Mouse (Mus musculus) adrenal gland, postnatal 25 days (tissue): ENCODE measurements around the gene Acp7. TPM values are rescaled to one million over a fixed set of nuclear protein-coding genes. Genes with fewer than 3 reads are reported as not detected.

Experiments
- DNase-seq: peaks from one replicate; pipeline ENCODE4 v3.0.0; 2021; ENCODE audit warnings: mixed read lengths
- microRNA-seq, 2 experiments: library from miRNA; unstranded; fragments of <30 nt; microRNA quantifications; one replicate each; pipeline ENCODE4 v1.2.0; 2021
- total RNA-seq: library from RNA; stranded (reverse); gene quantifications from 2 replicates; pipeline ENCODE4 v1.2.3, GENCODE M21; 2021

Acp7 gene
- total RNA-seq, 1 experiment from 2014 or later = not detected

DNA sequence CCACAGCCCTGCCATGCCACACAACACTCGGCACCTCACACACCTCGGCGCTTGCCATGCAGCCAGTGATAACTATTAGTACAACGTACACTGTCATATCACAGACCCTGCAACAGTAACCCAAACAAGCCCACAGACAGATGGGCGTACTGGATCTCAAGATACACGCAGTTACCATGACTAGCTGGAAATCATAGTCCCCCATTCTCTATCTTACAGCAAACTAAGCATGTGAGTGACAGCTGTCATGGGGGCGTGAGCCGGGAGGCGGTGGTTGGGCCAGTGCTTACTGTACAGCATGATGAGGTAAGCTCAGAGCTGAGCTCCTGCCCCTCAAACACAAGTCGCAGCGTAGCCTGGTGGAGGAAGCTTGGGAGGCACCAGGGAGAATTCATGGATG lies 55.5 kb downstream of the Acp7 start:
- no peak for DNase-seq

DNA sequence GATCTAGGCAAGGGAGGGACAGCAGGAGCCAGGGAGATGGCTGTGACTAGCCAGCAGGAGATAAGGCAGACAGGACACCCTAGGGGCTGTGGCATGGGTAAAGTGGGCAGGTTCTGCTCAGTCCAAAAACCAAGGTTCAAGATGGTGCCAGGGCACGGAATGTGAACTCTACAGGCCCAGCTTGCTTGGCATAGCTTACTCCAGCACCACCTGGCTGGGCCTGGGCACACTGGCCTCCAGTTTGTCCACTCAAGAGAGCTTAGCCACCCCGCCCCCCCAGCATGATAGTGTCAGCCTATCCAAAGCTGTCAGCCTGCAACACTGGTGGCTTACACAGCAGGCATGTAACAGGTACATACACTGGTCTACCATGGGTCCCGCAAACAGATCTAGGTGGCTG lies 57.9 kb downstream of the Acp7 start:
- DNase-seq = no peak

DNA sequence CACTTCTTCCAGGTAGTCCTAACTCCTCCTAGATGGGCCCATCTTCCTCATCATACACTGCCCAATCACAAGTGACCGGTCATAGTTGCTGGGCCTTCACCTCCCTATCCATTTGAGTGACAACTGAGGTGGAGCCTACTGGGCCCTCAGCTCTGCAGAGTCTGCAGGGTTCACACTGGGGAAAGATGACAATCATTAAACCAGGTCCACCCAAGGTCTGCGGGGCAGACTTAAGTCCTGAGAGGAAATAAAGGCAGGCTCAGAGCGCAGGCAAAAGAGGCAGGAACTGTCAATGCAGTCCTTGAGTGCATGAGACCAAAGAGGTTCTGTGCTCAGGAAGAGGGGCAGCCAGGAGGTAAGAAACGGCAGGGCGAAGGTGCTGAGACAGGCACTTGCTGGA lies 58.4 kb downstream of the Acp7 start:
- DNase-seq = no peak

DNA sequence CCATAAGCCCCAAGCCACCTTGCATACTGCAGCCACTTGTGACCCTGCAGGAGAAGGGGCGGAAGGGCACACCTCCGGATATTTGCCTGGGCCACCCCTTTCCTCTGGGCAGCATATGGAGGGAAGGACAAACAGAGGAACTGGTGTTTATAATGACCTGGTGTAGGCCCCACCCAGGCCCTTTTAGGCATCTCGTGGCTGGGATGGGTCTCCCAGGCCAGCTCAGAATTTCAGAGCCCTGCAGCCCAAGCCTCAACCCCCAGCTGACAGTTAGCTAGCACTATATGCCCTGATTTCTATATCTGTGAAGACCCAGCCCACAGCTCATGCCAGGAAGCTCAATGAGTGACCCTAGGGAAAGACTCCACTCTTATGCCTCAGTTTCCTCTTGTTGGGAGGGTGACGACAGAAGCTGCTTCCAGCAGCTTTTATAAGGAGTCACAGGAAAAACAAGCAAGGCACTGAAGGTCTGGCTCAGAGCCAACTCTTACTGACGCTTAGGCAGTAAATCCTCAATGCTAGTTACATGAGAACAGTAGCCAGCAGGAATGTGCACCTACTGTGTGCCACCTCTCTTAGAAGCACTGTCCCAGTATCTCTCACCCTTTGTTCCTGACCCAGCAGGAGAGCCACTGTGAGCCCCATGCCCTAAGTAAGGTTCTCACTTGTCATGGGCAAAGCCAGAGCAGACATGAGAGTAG lies 60.0 kb downstream of the Acp7 start:
- peak; percentile 54 for DNase-seq

DNA sequence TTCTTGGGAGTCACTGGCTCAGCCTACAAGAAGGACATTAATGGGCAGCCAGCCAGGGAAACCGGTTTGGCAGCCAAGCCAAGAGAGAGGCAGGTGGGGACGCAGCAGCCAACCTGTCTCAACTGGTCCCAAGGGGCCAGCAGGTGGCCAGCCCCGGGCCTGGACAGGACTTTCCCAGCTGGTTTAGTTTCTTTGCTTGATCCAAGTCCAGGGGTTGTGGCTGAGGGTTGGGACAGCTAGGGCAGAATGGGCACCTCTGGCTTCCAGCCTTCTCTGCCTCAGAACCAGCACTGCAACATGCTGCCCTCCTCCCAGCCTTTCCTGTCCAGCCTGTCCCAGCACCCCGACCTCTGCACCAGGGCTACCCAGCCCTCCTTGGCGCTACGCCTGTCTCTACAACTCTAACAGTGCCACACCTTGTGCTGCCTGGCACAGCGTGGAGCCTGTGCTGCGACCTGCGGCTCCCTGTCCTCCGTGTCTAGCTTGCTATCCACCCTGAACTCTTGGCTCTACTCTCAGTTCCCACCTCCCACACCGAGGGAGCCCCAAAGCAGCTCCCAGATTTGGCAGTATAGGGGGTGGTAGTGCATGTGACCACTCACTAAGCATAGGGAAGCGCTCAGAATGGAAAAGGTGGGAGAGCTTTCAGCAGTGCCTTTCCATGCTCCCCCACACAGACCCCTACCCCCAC lies 60.7 kb downstream of the Acp7 start:
- DNase-seq = peak; percentile 52

DNA sequence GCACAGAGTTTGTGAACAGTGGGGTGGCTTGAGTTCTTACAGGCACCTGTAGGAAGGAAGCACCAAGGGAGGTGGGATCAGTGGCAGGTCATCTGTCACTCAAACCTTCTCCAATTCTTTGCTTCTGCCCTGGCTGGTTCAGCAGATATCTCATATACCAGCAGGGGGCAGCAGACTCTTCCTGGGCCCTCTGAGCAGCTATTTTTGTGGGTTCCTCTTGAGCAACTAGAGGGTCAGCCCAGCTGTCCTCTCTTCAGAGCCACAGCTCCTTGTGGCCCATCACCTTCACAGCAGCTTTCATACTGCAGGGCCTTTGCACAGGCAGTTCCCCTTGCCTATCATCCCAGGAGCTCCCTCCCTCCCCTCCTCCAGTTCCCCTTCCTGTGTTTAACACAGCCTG lies 62.9 kb downstream of the Acp7 start:
- peak; percentile 47 for DNase-seq

DNA sequence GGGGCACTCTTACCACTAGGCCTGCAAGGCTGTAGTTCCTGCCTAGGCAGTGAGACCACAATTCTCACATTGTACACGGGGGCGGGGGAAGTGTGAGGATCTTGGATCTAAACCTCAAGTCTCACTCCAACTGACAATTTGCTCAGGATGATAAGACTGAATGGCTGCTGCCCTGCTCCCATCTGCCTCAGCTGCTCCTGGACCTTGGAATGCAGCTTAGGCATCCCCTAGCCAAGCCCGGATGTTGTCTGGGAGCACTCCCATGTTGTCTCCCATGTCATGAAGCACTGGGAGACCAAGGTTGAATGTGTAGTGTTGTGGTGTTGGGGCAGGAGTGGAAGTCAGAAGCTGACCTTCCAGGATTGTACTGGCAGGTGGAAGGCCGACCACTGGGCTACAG lies 63.6 kb downstream of the Acp7 start:
- no peak for DNase-seq

DNA sequence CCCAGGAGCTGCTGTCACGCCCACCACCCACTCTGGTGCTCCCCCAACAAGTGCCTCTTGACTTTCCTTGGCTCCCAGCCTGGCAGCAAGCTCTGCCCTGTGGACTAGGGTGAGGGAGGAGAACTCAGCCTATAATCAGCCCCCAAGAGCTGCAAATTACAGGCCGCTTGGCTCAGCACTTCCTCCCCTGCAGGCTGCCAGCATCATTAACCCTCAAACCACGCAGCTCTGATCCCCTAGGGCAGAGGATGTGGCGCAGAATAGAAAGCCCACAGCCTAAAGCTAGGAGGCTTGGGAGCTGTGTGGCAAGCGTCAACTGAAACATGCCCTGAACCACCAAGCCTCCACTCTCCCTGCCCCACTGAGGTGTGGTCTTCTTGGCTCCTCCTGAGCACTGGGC lies 65.7 kb downstream of the Acp7 start:
- no peak for DNase-seq

DNA sequence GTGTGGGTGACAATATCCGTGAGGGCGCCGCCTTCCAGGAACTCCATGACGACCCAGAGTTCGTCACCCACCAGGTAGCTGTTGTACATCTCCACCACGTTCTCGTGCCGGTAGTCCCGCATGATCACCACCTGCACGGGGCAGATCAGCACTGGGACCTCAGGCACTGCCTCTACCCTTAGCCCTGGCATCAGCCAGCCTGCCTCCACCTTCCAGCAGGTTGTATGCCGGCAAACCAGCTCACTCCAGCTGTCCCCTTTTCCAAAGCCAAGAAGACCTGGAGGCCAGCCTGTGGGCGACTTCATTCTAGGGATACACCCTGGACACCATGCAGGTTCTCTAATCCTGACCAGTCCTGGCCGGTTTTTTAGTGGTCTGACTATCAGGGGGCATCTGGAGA lies 68.2 kb downstream of the Acp7 start:
- no peak for DNase-seq

DNA sequence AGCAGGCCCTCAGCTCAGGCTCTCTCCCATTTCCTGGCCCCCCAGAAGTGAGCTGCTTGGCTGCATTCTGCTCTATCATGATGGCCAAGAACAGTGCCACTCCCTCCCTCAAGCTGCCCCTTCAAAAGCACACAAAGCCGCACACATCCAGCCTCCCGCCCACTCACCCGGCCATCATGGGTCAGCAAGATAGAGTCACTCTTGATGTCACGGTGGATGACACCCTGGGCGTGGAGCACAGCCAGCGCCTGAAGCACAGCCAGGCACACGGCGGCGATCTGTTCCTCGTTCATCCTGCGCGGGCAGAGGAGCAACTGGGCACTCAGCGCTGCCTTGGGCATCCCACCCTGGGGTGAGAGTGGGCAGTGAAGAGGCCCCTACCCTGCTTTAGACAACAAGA lies 68.8 kb downstream of the Acp7 start:
- no peak for DNase-seq

DNA sequence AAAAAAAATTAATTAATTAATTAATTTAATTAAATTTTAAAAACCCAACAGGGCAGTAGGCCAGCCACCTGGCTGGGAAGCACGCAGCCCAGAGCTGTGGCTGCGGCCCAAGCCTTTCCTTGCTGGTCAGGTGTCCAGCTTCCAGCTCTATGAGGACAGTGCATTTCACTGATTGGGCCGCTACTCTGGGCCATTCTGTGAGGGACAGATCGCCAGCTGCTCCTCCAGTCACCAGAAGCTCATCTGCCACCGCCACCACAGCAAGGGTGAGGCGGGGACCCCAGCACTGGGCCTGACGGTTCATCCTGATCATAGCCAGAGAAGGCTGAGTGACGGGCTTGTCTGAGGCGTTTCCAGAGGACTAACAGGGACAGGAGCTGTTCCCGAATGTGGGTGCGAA lies 69.2 kb downstream of the Acp7 start:
- no peak for DNase-seq

DNA sequence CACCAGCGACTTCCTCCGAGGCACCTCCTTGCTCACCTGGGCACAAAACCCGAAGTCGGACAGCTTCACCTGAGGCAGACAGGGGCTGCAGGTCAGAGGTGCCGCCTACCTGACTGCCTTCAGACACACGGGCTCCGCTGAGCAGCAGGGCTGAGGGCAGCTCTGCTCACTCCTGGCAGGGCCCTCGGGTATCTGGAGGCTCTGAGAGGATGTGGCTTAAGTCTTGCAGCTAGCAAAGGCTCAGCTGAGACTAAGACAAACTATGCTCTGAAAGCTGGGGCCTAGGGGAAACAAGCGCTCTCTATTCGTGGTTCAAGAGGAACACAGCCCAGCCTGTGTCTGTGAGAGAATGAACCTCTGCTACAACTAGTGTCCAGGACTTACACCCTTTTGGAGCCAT lies 70.3 kb downstream of the Acp7 start:
- DNase-seq = no peak

DNA sequence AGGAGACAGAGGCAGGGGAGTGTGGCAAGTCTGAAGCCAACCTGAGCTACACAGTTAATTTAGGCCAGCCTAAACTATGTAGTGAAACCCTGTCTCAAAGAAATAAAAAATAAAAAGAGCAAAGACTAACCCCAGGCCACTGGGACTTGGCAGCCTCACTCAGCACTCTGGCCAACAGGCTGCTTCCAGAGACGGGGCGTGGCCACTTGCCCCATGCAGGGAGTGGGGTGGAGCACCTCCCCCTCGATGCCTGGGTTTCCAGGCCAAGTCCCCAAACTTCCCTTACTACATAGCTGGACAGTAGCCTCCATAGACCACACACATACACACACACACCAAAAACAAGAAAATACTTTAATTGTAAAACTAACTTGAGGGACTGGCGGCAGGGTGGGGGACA lies 72.6 kb downstream of the Acp7 start:
- DNase-seq = peak; percentile 54

DNA sequence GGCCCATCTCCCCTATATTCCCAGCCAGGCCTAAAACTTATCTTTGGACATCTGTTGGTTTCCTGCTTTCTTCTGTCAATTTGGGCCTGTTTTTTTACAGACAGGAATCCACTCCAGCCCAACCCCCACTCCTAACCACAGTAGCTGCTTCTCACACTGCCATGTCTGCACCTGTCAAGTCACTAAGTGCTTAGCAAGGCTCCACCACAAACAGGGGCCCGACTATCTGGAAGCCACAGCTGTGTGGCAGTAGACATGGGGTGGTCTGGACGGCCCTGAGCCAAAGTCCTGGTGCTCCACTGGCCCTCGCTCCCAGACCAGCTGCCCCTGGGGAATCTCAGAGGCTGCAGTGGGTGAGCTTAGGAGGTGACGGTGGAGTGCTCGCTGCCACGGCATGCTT lies 73.4 kb downstream of the Acp7 start:
- no peak for DNase-seq

Small RNA genes within 50 kb of the gene (microRNA-seq; reads per million reads assigned to microRNA genes)
- gene Mir7049 = 0.36 to 1.0 reads per million in 2 experiments

Other genes with a start within 250 kb of the Acp7 start
- 31.3 and 34.4 TPM in 2 replicates for gene Med29, start 238.6 kb downstream of the Acp7 start, total RNA-seq
- 80.7 and 92.7 TPM in 2 replicates for gene Paf1, start 238.4 kb downstream of the Acp7 start, total RNA-seq
- 7.2 and 11.2 TPM in 2 replicates for gene Gmfg, start 193.9 kb downstream of the Acp7 start, total RNA-seq
- 15.9 and 17.4 TPM in 2 replicates for gene Lrfn1, start 179.4 kb downstream of the Acp7 start, total RNA-seq
- gene Ifnl2, start 120.9 kb downstream of the Acp7 start, total RNA-seq = not detected in 2 replicates
- gene Ifnl3, start 108.5 kb downstream of the Acp7 start, total RNA-seq = not detected in 2 replicates
- gene Sycn, start 90.4 kb downstream of the Acp7 start, total RNA-seq = not detected in 2 replicates
- not detected in 2 replicates for gene Nccrp1, start 84.1 kb downstream of the Acp7 start, total RNA-seq
- gene Samd4b, start 33.2 kb downstream of the Acp7 start, total RNA-seq = 66.6 and 69.4 TPM in 2 replicates
- 32.0 and 35.2 TPM in 2 replicates for gene Pak4, start 33.1 kb downstream of the Acp7 start, total RNA-seq
- 1.3 and 1.9 TPM in 2 replicates for gene Fbxo27, start 61.5 kb upstream of the Acp7 start, total RNA-seq
- 3.9 and 5.3 TPM in 2 replicates for gene Fbxo17, start 85.5 kb upstream of the Acp7 start, total RNA-seq
- gene Mrps12, start 110.5 kb upstream of the Acp7 start, total RNA-seq = 78.8 and 86.5 TPM in 2 replicates
- gene Sars2, start 110.7 kb upstream of the Acp7 start, total RNA-seq = 15.4 and 22.3 TPM in 2 replicates
- not detected in 2 replicates for gene Ccer2, start 124.8 kb upstream of the Acp7 start, total RNA-seq
- gene Sirt2, start 135.4 kb upstream of the Acp7 start, total RNA-seq = 71.4 and 75.2 TPM in 2 replicates
- 36.8 and 42.6 TPM in 2 replicates for gene Nfkbib, start 136.2 kb upstream of the Acp7 start, total RNA-seq
- 2.9 and 3.1 TPM in 2 replicates for gene Rinl, start 157.6 kb upstream of the Acp7 start, total RNA-seq
- gene Hnrnpl, start 177.2 kb upstream of the Acp7 start, total RNA-seq = 423 and 491 TPM in 2 replicates
- gene Ech1, start 193.9 kb upstream of the Acp7 start, total RNA-seq = 445 and 492 TPM in 2 replicates
- gene Lgals4, start 202.5 kb upstream of the Acp7 start, total RNA-seq = 14.4 and 17.6 TPM in 2 replicates
- not detected in 2 replicates for gene Lgals7, start 232.5 kb upstream of the Acp7 start, total RNA-seq